Mouse (Mus musculus) midbrain, embryonic 14.5 days (tissue): ENCODE data around the gene Rufy1. TPM values are rescaled to one million over a fixed set of nuclear protein-coding genes. Genes with fewer than 3 reads are reported as not detected.

Experiments
- ATAC-seq: fragments of 200-750 bp; cut with Nextera tagmentation; 2 replicates; pipeline ENCODE4 v1.8.0; 2017; ENCODE audit warnings: moderate number of reproducible peaks, moderate library complexity; ENCODE audit not compliant: low FRiP score, low TSS enrichment
- DNase-seq: peaks from one replicate; pipeline ENCODE4 v3.0.0-alpha.2; 2015
- H3K27ac ChIP-seq: fragments of 300-500 bp; sonication (generic); replicated peaks from 2 replicates; pipeline ENCODE4 v1.5.1; 2014; ENCODE audit warnings: mild to moderate bottlenecking, low read depth, low read length, moderate library complexity
- H3K27me3 ChIP-seq: fragments of 300-500 bp; sonication (generic); 2 replicates; pipeline ENCODE4 v1.6.1; 2014; ENCODE audit warnings: low read length, control low read depth, mixed read lengths; ENCODE audit not compliant: control insufficient read depth, insufficient read depth
- H3K36me3 ChIP-seq: fragments of 300-500 bp; sonication (generic); 2 replicates; pipeline ENCODE4 v1.6.1; 2014; ENCODE audit warnings: low read length, control low read depth; ENCODE audit not compliant: control insufficient read depth, insufficient read depth
- H3K4me1 ChIP-seq: fragments of 300-500 bp; sonication (generic); 2 replicates; pipeline ENCODE4 v1.6.1; 2014; ENCODE audit warnings: mild to moderate bottlenecking, antibody characterized with exemption, low read length, control low read depth; ENCODE audit not compliant: control insufficient read depth, insufficient read depth
- H3K4me2 ChIP-seq: fragments of 300-500 bp; sonication (generic); 2 replicates; pipeline ENCODE4 v1.6.1; 2014; ENCODE audit warnings: mild to moderate bottlenecking, low read length, moderate library complexity
- H3K4me3 ChIP-seq: fragments of 300-500 bp; sonication (generic); replicated peaks from 2 replicates; pipeline ENCODE4 v1.5.1; 2014; ENCODE audit warnings: low read depth, low read length
- H3K9ac ChIP-seq: fragments of 300-500 bp; sonication (generic); replicated peaks from 2 replicates; pipeline ENCODE4 v1.6.1; 2014; ENCODE audit warnings: mild to moderate bottlenecking, low read length, moderate library complexity
- H3K9me3 ChIP-seq: fragments of 300-500 bp; sonication (generic); 2 replicates; pipeline ENCODE4 v1.6.1; 2016; ENCODE audit warnings: low read length, control low read depth, mixed read lengths; ENCODE audit not compliant: control insufficient read depth
- WGBS: fragments of 180-500 bp; shearing (Covaris S2); extraction: QIAGEN DNeasy Blood & Tissue Kit; methylation state at CpG from one replicate; pipeline ENCODE4 v1.1.7; 2014; 5-methylcytosine and 5-hydroxymethylcytosine counted together
- polyA plus RNA-seq: library from polyadenylated mRNA; unstranded; fragments of >200 nt; fragmentation: Nextera tagmentation; extraction: Ambion mirVana; gene quantifications from 2 replicates; pipeline ENCODE4 v1.2.1, GENCODE M21; 2014

Rufy1 gene
- polyA plus RNA-seq, 1 experiment from 2014 or later = 31.6 TPM

GRCm38 (mm10) chr11:50376911-50377891 is 53.7 kb downstream of the Rufy1 start, which contains the start of gene Hnrnph1:
TSS of gene Hnrnph1 (plus strand) at chr11:50376990.
- peak; percentile 91 for ATAC-seq

GRCm38 (mm10) chr11:50376156-50376790 is 54.7 kb downstream of the Rufy1 start:
- Histone ChIP-seq H3K27ac (peak overlapping the region; percentile 98), H3K9me3 (no peaks in the 10 kb centered on the region), H3K4me3 (peak overlapping the region; percentile 93), H3K4me2 (peak overlapping the region; percentile 77), H3K36me3 (peaks cover 18% of the 10 kb centered on the region), H3K4me1 (peaks cover 31% of the 10 kb centered on the region), H3K27me3 (no peaks in the 10 kb centered on the region), H3K9ac (peak overlapping the region; percentile 69)
- no peak for DNase-seq
- WGBS = 18% methylated on average over 10 of the region's 10 CpGs
- no peak for ATAC-seq

More at GRCm38 (mm10) chr11:50376911-50377891, 53.7 kb downstream of the Rufy1 start, which contains the start of gene Hnrnph1:
- Histone ChIP-seq H3K4me3 (peak within 1 kb of the TSS; percentile 93), H3K4me2 (peak within 1 kb of the TSS; percentile 97), H3K27ac (peak within 1 kb of the TSS; percentile 98), H3K36me3 (peaks cover 24% of the 10 kb centered on the region), H3K9ac (peak within 1 kb of the TSS; percentile 99), H3K9me3 (no peaks in the 10 kb centered on the region), H3K27me3 (no peaks in the 10 kb centered on the region), H3K4me1 (peaks cover 30% of the 10 kb centered on the region)
- DNase-seq = peak; percentile 99
- under 1% methylated on average over 76 of the region's 76 CpGs for WGBS

DNA sequence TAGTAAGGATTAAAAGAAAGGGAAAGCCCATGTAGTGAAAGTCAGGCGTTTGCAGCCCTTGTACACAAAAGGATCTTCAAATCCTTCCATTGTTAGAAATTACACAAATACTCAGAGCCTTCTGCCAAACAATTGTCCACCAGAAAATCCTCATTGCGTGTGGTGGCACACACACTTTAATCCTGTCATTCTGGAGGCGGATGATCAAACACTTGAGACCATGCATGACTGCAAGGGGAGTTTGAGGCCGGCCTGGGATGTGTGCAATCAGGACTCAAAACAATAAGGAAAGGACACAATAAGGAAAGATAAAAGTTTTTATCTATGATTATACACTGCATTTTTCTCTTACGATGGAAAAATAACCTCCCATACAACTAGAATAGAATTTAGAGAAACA is 55.5 kb downstream of the Rufy1 start:
- H3K27me3 ChIP-seq = no peaks in the 10 kb centered on the region
- H3K4me1 ChIP-seq = peaks cover 30% of the 10 kb centered on the region
- no peak overlapping the region for H3K9ac ChIP-seq
- DNase-seq (no peak), ATAC-seq (no peak)
- H3K4me3 ChIP-seq = no peak overlapping the region
- H3K4me2 ChIP-seq = no peak overlapping the region
- H3K36me3 ChIP-seq = peaks cover 17% of the 10 kb centered on the region
- no peaks in the 10 kb centered on the region for H3K9me3 ChIP-seq
- H3K27ac ChIP-seq = no peak overlapping the region
- WGBS = 16% methylated on average over 5 of the region's 5 CpGs

DNA sequence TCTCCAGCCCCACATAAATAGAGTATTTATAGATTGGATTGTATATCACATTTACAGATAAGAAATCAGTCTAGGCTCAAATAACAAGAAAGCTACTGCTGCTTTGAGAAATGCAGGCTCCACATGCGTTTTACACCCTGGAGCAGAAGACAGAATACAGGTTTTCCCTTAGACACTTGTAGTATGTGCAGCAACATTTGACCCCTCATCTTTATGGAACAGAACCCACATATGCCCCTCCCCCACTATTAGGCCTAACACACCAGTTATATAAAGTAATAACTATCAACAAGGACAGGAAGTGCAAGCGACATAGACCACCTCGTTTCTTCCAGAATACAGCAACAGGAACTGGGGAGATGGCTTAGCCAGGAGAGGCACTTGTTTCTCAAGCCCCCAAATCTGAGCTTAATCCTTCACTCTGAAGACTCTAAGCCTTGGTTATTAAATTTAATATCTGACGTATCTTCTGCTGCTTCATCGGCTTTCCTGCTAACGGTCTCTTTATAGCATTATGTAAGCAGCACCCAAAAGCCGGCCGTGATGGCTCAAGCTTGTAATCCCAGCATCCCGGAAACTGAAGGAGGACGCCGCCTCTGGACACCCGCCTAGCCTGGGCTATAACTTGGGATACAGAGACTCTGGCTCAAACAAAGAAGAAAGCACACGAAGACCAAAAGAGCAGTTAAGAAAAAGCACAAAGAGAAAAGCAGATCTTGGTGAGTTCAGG is 56.5 kb downstream of the Rufy1 start:
- no peaks in the 10 kb centered on the region for H3K9me3 ChIP-seq
- no peak overlapping the region for H3K9ac ChIP-seq
- no peak overlapping the region for H3K27ac ChIP-seq
- no peak overlapping the region for H3K4me3 ChIP-seq
- WGBS = 70% methylated on average over 13 of the region's 13 CpGs
- H3K4me1 ChIP-seq = peaks cover 21% of the 10 kb centered on the region
- no peak overlapping the region for H3K4me2 ChIP-seq
- ATAC-seq (no peak), DNase-seq (no peak)
- peaks cover 8% of the 10 kb centered on the region for H3K36me3 ChIP-seq
- H3K27me3 ChIP-seq = no peaks in the 10 kb centered on the region

GRCm38 (mm10) chr11:50373621-50374020 is 57.3 kb downstream of the Rufy1 start:
- H3K9me3 ChIP-seq = no peaks in the 10 kb centered on the region
- no peak for DNase-seq
- no peak overlapping the region for H3K9ac ChIP-seq
- 88% methylated on average over 1 of the region's 1 CpGs for WGBS
- H3K4me1 ChIP-seq = peaks cover 17% of the 10 kb centered on the region
- no peaks in the 10 kb centered on the region for H3K27me3 ChIP-seq
- no peak overlapping the region for H3K4me2 ChIP-seq
- H3K27ac ChIP-seq = no peak overlapping the region
- ATAC-seq = no peak
- no peak overlapping the region for H3K4me3 ChIP-seq
- 0 out of 2 replicates have a peak, but pooled peaks cover 1% of the 10 kb centered on the region for H3K36me3 ChIP-seq

DNA sequence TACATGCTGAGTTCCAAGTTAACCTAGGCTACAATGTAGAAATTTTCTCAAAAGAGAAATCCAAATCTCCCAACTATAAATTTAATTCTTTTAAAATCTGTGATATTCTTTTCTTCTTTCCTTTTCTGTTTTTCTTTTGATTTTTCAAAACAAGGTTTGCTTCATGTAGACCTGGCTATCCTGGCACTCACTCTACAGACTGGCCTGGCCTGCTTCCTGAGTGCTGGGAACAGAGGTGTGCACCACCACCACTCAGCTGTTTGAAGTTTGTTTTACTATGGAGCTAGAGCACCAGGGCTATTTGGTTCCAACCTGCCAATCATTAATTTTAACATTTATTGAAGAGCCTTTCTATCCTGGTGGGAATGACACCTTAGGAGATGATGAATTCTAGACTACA is 57.8 kb downstream of the Rufy1 start:
- DNase-seq = no peak

DNA sequence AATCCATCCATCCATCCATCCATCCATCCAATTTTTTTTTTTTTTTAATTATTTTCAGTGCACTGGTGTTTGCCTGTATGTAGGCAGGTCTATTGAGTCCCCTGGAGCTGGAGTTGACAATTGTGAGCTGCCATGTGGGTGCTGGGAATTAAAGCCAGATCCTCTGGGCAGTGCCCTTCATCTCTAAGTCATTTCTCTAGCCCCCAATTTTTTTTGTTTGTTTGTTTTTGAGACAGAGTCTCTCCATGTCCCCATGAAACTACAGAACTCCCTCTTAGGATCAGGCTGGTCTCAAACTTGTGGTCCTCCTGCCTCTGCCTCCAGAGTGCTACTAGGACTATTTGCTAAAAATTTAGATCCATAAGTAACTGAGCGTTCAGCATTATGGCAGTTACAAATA is 59.0 kb downstream of the Rufy1 start:
- ATAC-seq (no peak), DNase-seq (no peak)
- H3K36me3 ChIP-seq = no peaks in the 10 kb centered on the region
- H3K9ac ChIP-seq = peak overlapping the region; percentile 63
- no peaks in the 10 kb centered on the region for H3K9me3 ChIP-seq
- peak overlapping the region; percentile 35 for H3K4me3 ChIP-seq
- WGBS = 93% methylated on average over 1 of the region's 1 CpGs
- H3K4me1 ChIP-seq = peaks cover 17% of the 10 kb centered on the region
- H3K27me3 ChIP-seq = no peaks in the 10 kb centered on the region
- H3K4me2 ChIP-seq = peak overlapping the region; percentile 57
- peak overlapping the region; percentile 88 for H3K27ac ChIP-seq

More for the DNA sequence above, 57.8 kb downstream of the Rufy1 start:
- no peak overlapping the region for H3K27ac ChIP-seq
- no peak for ATAC-seq
- H3K36me3 ChIP-seq = no peaks in the 10 kb centered on the region
- no peaks in the 10 kb centered on the region for H3K9me3 ChIP-seq
- H3K4me2 ChIP-seq = no peak overlapping the region
- no peak overlapping the region for H3K9ac ChIP-seq
- H3K27me3 ChIP-seq = no peaks in the 10 kb centered on the region
- H3K4me1 ChIP-seq = peaks cover 17% of the 10 kb centered on the region
- H3K4me3 ChIP-seq = no peak overlapping the region

DNA sequence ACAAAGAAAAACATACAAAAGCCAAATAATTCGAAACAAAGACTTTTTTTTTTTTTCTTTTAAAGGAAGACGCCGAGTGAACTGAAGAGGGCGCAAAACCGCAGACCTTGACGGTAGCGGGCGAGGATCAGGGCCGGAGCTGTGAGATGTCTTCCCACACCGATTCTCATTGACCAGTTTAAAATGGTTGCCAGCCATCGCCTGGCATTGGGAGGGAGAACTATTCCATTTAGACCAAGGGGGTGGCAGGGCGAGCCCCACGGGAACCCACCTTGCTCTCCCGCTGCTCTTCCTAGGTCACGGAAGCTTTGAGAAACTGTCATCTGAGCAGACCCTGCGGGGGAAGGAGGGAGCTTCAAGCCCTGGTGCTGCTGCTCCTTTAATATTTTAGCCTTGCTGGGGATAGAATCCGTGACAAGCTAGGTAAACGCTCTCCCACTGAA is 59.5 kb downstream of the Rufy1 start:
- Histone ChIP-seq H3K36me3 (no peaks in the 10 kb centered on the region), H3K4me2 (peak overlapping the region; percentile 57), H3K4me1 (peaks cover 14% of the 10 kb centered on the region), H3K9me3 (no peaks in the 10 kb centered on the region), H3K27me3 (no peaks in the 10 kb centered on the region), H3K27ac (peak overlapping the region; percentile 88), H3K9ac (peak overlapping the region; percentile 63), H3K4me3 (peak overlapping the region; percentile 35)
- ATAC-seq (peak; percentile 71; the same call in 1 of the 2 replicates), DNase-seq (peak; percentile 88)
- under 1% methylated on average over 18 of the region's 18 CpGs for WGBS
